Mouse (Mus musculus): ENCODE results near the gene Ikbkg.
"Not testable (repeated sequence)": the region's sequence is repeated elsewhere in the genome, so short reads cannot be mapped to it uniquely, and the experiment has no call there.

The Ikbkg gene

GRCm38 (mm10) chrX:74392535-74393443 lies at the start of gene Ikbkg, which contains the start of gene Fam3a:
Gene Ikbkg, plus strand, starts transcription at chrX:74393290.
Gene Fam3a, minus strand, starts transcription at chrX:74393272.
- in situ Hi-C loops (cut with MboI, MseI) = no loop called here

GRCm38 (mm10) chrX:74352645-74353466 lies 40.2 kb upstream of the Ikbkg start:
- in situ Hi-C loops (cut with MboI, MseI) = no loop called here

- in situ Hi-C loops (cut with MboI, MseI) = no loop called here
Observed at GRCm38 (mm10) chrX:74353467-74353770, 39.7 kb upstream of the Ikbkg start, which contains the start of gene Lage3. Gene Lage3, minus strand, starts transcription at chrX:74353618.

DNA sequence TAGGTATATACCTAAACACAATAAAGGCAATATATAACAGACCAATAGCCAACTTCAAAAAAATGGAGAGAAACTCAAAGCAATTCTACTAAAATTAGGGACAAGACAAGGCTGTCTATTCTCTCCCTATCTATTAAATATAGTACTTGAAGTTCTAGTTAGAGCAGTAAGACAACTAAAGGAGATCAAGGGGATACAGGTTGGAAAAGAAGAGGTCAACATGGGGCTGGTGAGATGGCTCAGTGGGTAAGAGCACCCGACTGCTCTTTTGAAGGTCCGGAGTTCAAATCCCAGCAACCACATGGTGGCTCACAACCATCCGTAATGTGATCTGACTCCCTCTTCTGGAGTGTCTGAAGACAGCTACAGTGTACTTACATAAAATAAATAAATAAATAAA lies 36.0 kb upstream of the Ikbkg start:
- in situ Hi-C loops (cut with MboI, MseI) = not testable (repeated sequence)

DNA sequence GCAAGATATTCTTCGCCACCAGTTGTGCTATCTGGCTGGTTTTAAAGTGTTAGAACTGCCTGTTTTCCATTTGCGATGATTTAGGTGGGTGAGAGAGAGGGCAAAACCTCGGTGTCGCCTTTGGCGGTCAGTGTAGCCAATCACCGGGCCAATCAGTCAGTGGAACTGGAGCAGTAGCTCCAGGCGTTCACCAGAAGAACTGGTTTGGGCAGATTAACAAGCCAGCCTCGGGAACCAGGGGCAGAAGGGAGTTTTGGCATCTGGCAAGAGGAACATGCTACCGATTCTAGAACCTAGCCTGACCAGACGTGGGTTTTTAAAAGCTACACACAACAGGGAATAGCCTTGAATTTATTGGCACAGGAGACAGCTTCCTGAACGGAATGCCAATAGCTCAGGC lies 33.9 kb upstream of the Ikbkg start:
- in situ Hi-C loops (cut with MboI, MseI) = no loop called here

- in situ Hi-C loops (cut with MboI, MseI) = no loop called here
Observed at GRCm38 (mm10) chrX:74367512-74367911, 25.6 kb upstream of the Ikbkg start.

DNA sequence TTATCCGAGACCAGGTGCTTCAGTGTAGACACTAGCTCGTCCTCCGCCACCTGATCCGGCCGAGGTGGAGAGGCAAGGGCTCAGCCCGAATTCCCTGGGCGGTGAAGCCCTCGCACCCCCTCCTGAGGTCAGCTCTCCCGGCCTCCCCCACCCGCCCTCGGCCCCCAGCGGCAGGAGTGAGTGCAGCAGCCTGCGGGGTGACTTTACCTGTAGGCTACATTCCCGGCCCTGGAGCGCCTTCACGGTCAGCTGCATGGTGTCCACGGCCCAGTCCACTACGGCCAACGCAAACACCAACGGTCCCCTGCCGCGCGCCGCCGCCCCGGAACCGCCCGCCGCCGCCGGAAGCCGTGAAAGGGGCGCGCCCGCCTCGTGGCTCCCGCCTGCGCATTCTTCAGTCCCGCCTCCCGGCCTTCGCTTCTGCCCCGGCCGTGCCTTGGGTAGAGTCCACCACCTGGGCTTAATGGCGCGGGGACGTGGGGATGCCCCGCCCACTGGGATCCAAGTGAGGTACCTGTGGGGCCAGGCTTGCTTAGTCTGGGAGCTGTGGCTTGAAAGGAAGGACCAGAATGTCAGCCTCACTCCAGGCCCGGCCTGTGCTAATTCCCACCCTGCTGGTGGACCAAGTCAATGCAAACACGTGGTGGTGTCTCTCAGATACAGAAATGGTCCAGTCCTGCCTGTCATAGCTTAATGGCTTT lies 24.7 kb upstream of the Ikbkg start:
- in situ Hi-C loops (cut with MboI, MseI) = no loop called here

- in situ Hi-C loops (cut with MboI, MseI) = no loop called here
Observed at GRCm38 (mm10) chrX:74372888-74373549, 20.1 kb upstream of the Ikbkg start, which contains the start of the genes Ubl4a and Slc10a3. Gene Ubl4a, minus strand, starts transcription at chrX:74373218. Gene Slc10a3, minus strand, starts transcription at chrX:74373349.

DNA sequence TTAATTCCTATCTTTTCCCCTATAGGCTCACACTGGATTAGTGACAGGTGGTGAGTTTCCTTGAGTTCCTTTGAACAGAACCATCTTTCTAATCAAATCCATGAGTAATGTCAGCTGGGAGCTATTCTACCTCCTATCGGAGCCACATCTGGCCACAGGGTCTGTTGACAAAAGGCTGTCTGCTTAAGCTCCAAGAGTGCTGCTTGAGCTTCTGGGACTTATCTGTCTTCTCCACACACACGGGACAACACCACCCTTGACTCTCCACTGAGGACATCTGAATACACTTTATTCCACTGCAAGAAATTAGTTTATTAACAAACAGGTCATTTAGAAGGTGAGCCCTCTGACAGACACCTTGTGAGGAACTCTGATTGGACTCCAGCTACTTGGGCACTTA lies 8.6 kb upstream of the Ikbkg start:
- in situ Hi-C loops (cut with MboI, MseI) = no loop called here

GRCm38 (mm10) chrX:74388153-74388552 lies 4.9 kb upstream of the Ikbkg start:
- in situ Hi-C loops (cut with MboI, MseI) = no loop called here

- in situ Hi-C loops (cut with MboI, MseI) = no loop called here
Observed at GRCm38 (mm10) chrX:74400136-74400535, 7.0 kb downstream of the Ikbkg start.

DNA sequence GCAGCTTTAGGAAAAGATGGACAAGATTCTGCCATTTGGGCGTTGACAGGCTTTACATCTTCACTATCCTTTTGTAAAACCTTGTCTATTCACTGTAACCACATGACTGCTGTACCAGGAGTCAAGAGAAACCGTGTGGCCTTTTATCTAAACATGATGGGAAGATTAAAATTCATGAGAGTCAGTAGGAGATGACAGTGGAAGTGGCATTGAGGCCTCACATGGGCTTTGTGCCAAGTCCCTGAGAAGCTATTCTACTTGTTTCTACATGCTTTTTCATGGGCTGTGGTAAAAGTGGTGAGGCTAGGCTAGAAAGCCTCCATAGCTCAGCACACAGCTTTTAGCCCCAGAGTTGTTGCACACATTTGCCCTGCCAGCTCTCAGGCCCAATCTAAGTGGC lies 15.2 kb downstream of the Ikbkg start:
- in situ Hi-C loops (cut with MboI, MseI) = no loop called here

- in situ Hi-C loops (cut with MboI, MseI) = loop anchor here (5.0 kb wide), 3 partner anchors 161 to 296 kb away; partner anchors contain the start of genes Emd (in 1 of the 2) and Flna (in 1 of the 2)
Observed at GRCm38 (mm10) chrX:74413377-74413776, 20.3 kb downstream of the Ikbkg start.

GRCm38 (mm10) chrX:74424443-74424842 lies 31.4 kb downstream of the Ikbkg start:
- in situ Hi-C loops (cut with MboI, MseI) = loop anchor here in 1 of 2 experiments (10.0 kb wide), 1 partner anchor 670 kb away; the partner anchor contains the start of gene Dkc1

- in situ Hi-C loops (cut with MboI, MseI) = loop anchor here in 1 of 2 experiments (10.0 kb wide), 1 partner anchor 670 kb away; the partner anchor contains the start of gene Dkc1
Observed at GRCm38 (mm10) chrX:74425195-74425594, 32.1 kb downstream of the Ikbkg start.

DNA sequence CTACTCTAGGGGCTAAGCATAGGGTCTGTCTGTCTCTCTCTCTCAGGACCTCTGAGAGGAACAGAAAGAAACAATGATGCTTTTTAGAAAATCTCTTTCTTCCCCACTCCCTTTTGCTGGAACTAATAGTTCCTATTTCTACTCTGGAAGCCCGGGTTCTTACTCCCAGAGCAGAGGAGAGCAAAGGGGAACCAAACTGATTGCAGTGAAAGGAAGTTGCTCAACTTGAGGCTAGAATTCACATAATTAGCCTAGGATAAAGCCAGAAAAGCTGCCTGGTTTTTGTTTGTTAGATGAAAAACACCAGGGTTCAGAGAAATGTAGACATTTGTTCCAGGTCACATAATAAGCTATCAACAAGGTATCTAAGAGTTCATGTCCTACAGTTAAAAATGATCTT lies 33.2 kb downstream of the Ikbkg start:
- in situ Hi-C loops (cut with MboI, MseI) = loop anchor here in 1 of 2 experiments (10.0 kb wide), 1 partner anchor 669 kb away; the partner anchor contains the start of gene Dkc1

DNA sequence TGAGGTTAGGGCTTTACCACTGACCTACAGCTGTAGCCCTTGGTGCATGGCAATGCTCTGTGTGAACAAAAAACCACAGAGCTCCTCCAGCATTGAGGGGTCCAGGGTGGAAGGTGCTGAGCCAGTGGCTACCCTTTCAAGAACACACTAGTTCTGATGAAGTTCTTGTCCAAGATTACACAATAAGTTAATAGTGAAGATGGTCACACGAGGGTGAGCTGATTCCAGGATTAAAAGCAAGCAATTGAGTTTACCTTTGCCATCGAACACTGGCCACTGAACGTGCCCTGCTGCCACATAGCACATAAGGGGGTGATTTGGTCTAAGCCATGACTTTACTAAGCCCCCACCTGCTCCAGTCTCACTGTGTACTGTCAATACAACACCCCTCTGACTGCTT lies 34.0 kb downstream of the Ikbkg start:
- in situ Hi-C loops (cut with MboI, MseI) = loop anchor here in 1 of 2 experiments (10.0 kb wide), 1 partner anchor 668 kb away; the partner anchor contains the start of gene Dkc1

DNA sequence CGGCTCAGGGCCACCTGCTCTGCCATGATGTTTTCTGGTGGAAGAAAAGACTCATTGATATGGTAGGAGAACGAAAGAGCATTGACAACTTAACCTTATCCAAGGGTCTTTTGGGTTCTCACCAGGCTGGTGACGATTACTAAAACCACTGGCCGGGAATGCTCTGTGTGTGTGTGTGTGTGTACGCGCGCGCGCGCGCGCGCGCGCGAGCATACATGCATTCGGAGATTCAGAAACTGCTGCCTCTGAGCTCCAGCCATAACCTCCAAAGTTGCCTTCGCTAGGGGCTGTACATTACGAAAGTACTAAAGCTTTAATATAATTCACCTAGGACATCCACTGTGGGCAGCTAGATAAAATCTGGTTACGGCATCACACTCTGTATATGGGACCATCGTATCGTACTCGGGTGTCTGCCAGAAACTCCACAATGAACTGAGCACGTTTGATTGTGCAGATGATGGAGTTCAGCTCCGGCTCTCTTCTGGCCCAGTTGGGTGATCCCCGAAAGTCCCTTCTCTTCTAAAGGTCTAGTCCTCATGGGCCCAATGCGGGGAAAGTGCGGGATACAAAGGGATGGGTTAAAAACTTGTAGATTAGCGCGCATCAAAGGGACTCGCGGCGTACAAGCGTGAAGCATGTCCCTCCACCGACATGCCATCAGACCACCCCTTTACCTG lies 35.2 kb downstream of the Ikbkg start:
- in situ Hi-C loops (cut with MboI, MseI) = loop anchor here in 1 of 2 experiments (10.0 kb wide), 1 partner anchor 667 kb away; the partner anchor contains the start of gene Dkc1

DNA sequence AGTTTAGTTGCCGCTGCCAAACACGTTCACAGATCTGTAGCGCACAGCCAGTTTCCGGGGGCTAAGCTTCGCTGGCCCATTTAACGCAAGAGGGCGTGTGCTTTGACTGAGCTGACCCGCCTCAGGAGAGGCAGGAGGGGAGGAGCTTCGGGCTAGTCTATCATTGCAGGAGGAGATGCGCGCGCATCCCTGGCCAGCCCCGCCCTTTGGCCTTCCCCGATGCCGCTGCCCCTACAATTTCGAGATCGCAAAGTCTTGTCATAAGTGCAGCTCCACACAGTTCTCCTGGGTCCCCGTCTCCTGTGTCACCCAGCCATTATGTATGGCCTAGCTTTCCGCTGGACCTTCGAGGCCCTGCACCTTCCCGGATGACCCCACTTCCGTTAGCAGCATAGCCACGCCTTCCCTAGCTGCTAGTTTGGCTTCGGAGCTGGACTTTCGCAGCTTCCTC lies 35.8 kb downstream of the Ikbkg start, which contains the start of gene G6pdx:
Gene G6pdx, minus strand, starts transcription at position 369 of the 451 bp plus-strand sequence.
- in situ Hi-C loops (cut with MboI, MseI) = loop anchor here in 1 of 2 experiments (10.0 kb wide), 1 partner anchor 666 kb away; the partner anchor contains the start of gene Dkc1

Measured in T-helper 17 cell (primary cell).